Mouse (Mus musculus) cortical plate, adult 2 months (tissue): ENCODE measurements around the gene Ice1.

ENCODE experiments used
- CTCF ChIP-seq: fragments of 200-500 bp; IDR thresholded peaks from 2 replicates; pipeline ENCODE4 v1.5.1; 2011; ENCODE audit warnings: mild to moderate bottlenecking, control low read depth, low read length; ENCODE audit not compliant: insufficient read depth; ENCODE audit errors: extremely low read depth
- POLR2A ChIP-seq: fragments of 200-500 bp; IDR thresholded peaks from 2 replicates; pipeline ENCODE4 v1.6.1; 2011; ENCODE audit warnings: mild to moderate bottlenecking, low read length, control low read depth; ENCODE audit not compliant: insufficient read depth; ENCODE audit errors: extremely low read depth

DNA sequence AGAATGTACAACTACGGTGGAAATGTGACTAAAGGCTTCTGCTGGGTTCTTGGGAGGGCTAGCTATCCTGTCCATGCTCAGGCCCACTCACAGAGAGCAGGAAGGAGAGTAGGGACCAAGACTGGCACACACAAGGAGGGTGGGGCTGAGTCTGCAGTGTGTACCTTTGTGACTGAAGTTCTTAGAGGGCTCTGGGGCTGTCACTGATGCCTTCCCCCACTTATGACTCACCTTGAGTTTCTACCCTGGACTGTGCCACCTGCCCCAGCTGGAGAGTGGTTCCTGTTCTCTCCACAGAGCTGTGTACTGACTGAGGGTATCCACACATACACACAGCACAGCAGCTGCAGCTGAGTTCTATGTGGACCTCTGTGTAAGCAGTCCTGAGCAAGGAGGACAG is 63.2 kb downstream of the Ice1 start:
- no peak for TF ChIP-seq CTCF
- TF ChIP-seq POLR2A = no peak
